Mouse (Mus musculus) limb, embryonic 11.5 days (tissue): Measurements from ENCODE around the gene Aatk. TPM values are rescaled to one million over a fixed set of nuclear protein-coding genes. Genes with fewer than 3 reads are reported as not detected.

Experiments used
- ATAC-seq: fragments of 200-750 bp; cut with Nextera tagmentation; 2 replicates; pipeline ENCODE4 v1.8.0; 2017; ENCODE audit warnings: low read depth; ENCODE audit not compliant: insufficient number of reproducible peaks, low FRiP score, low TSS enrichment
- DNase-seq: peaks from one replicate; pipeline ENCODE4 v3.0.0-alpha.2; 2015; ENCODE audit warnings: low spot score
- H3K27ac ChIP-seq: fragments of 300-500 bp; sonication (generic); replicated peaks from 2 replicates; pipeline ENCODE4 v1.5.1; 2014; ENCODE audit warnings: low read depth, mild to moderate bottlenecking, low read length
- H3K27me3 ChIP-seq: fragments of 300-500 bp; sonication (generic); 2 replicates; pipeline ENCODE4 v1.6.1; 2014; ENCODE audit warnings: mild to moderate bottlenecking, low read length, mixed read lengths; ENCODE audit not compliant: control insufficient read depth, insufficient read depth
- H3K36me3 ChIP-seq: fragments of 300-500 bp; sonication (generic); 2 replicates; pipeline ENCODE4 v1.6.1; 2014; ENCODE audit warnings: mild to moderate bottlenecking, low read length, moderate library complexity, mixed read lengths; ENCODE audit not compliant: control insufficient read depth, insufficient read depth
- H3K4me1 ChIP-seq: fragments of 300-500 bp; sonication (generic); 2 replicates; pipeline ENCODE4 v1.6.1; 2014; ENCODE audit warnings: low read length, mixed read lengths; ENCODE audit not compliant: control insufficient read depth, insufficient read depth
- H3K4me2 ChIP-seq: fragments of 300-500 bp; sonication (generic); 2 replicates; pipeline ENCODE4 v1.6.1; 2014; ENCODE audit warnings: low read depth, mild to moderate bottlenecking, moderate library complexity; ENCODE audit not compliant: severe bottlenecking
- H3K4me3 ChIP-seq: fragments of 300-500 bp; sonication (generic); 2 replicates; pipeline ENCODE4 v1.5.1; 2014; ENCODE audit warnings: low read depth, low read length
- H3K9ac ChIP-seq: fragments of 300-500 bp; sonication (generic); 2 replicates; pipeline ENCODE4 v1.6.1; 2014; ENCODE audit warnings: mild to moderate bottlenecking, low read length
- H3K9me3 ChIP-seq: fragments of 300-500 bp; sonication (generic); 2 replicates; pipeline ENCODE4 v1.6.1; 2016; ENCODE audit warnings: low read length; ENCODE audit not compliant: control insufficient read depth
- WGBS: fragments of 180-500 bp; shearing (Covaris S2); extraction: QIAGEN DNeasy Blood & Tissue Kit; methylation state at CpG from one replicate; pipeline ENCODE4 v1.1.7; 2014; 5-methylcytosine and 5-hydroxymethylcytosine counted together
- polyA plus RNA-seq: library from polyadenylated mRNA; unstranded; fragments of >200 nt; fragmentation: Nextera tagmentation; extraction: Ambion mirVana; gene quantifications from 2 replicates; pipeline ENCODE4 v1.2.1, GENCODE M21; 2014

Aatk gene
- polyA plus RNA-seq, 1 experiment from 2014 or later, result 1.8 TPM

DNA sequence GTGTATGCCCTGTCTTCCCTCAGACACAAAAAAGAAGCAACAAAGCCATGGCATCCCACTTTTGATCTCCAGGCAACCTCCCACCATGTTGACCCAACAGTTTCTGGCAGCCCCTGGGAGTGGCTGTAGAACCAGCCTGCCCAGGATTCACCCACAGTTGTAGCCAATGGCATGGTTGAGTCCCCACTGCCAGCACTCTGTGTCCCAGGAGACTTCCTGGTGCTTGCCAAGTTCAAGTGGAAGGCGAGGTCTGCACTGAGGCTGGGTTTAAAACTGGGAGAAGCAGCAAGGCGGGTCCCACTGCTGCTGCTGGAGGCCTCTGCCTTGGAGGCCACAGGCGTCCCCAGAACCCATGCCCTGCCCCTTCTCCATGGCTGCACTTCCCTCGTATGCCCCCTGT, 73.2 kb downstream of the Aatk start:
- 84% methylated on average over 4 of the region's 4 CpGs for WGBS
- H3K9me3 ChIP-seq, result no peaks in the 10 kb centered on the region
- H3K27ac ChIP-seq, result no peak overlapping the region
- H3K4me1 ChIP-seq, result no peaks in the 10 kb centered on the region
- H3K27me3 ChIP-seq, result no peaks in the 10 kb centered on the region
- no peak overlapping the region for H3K4me2 ChIP-seq
- ATAC-seq (no peak), DNase-seq (no peak)
- H3K9ac ChIP-seq, result no peak overlapping the region
- H3K4me3 ChIP-seq, result no peak overlapping the region
- no peaks in the 10 kb centered on the region for H3K36me3 ChIP-seq

GRCm38 (mm10) chr11:119970021-119970851, 76.7 kb downstream of the Aatk start:
- H3K27ac ChIP-seq, result no peak overlapping the region
- H3K27me3 ChIP-seq, result no peaks in the 10 kb centered on the region
- WGBS, result 78% methylated on average over 12 of the region's 12 CpGs
- no peak overlapping the region for H3K4me3 ChIP-seq
- ATAC-seq (no peak), DNase-seq (no peak)
- no peak overlapping the region for H3K4me2 ChIP-seq
- H3K9ac ChIP-seq, result no peak overlapping the region
- no peaks in the 10 kb centered on the region for H3K36me3 ChIP-seq
- H3K4me1 ChIP-seq, result peaks cover 5% of the 10 kb centered on the region; the same call in 1 of the 2 replicates
- H3K9me3 ChIP-seq, result no peaks in the 10 kb centered on the region

DNA sequence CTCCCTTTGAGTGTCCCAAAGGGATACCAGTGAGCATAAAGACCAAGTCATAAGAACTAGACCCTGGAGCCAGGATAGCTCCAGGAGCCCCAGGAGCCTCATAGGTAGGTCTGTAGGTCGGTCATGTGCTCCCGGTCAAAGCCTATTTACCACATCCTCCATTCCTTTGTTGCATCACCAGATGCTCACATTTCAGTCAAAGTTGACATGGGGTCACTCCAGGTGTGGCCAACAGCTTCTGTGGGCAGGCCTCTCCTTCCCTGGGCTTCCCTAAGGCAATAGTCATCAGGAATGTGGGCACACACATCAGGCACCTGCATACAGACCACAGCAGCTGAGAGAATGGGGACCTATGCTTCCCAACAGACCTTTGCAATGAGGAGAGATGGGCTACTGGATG, 79.1 kb downstream of the Aatk start:
- DNase-seq (no peak), ATAC-seq (no peak)
- Histone ChIP-seq H3K9me3 (no peaks in the 10 kb centered on the region), H3K36me3 (no peaks in the 10 kb centered on the region), H3K27me3 (no peaks in the 10 kb centered on the region), H3K4me1 (peaks cover 5% of the 10 kb centered on the region; the same call in 1 of the 2 replicates), H3K4me2 (no peak overlapping the region), H3K27ac (no peak overlapping the region), H3K9ac (no peak overlapping the region), H3K4me3 (no peak overlapping the region)
- 85% methylated on average over 2 of the region's 2 CpGs for WGBS

GRCm38 (mm10) chr11:119967401-119967800, 79.6 kb downstream of the Aatk start:
- H3K9me3 ChIP-seq, result no peaks in the 10 kb centered on the region
- no peak overlapping the region for H3K27ac ChIP-seq
- no peaks in the 10 kb centered on the region for H3K27me3 ChIP-seq
- ATAC-seq (no peak), DNase-seq (no peak)
- H3K36me3 ChIP-seq, result no peaks in the 10 kb centered on the region
- 80% methylated on average over 8 of the region's 8 CpGs for WGBS
- no peak overlapping the region for H3K4me3 ChIP-seq
- H3K9ac ChIP-seq, result no peak overlapping the region
- H3K4me1 ChIP-seq, result peaks cover 5% of the 10 kb centered on the region; the same call in 1 of the 2 replicates
- no peak overlapping the region for H3K4me2 ChIP-seq

GRCm38 (mm10) chr11:119966294-119966693, 80.7 kb downstream of the Aatk start:
- peak; percentile 29 for DNase-seq
- Histone ChIP-seq H3K4me3 (no peak overlapping the region), H3K4me1 (peaks cover 5% of the 10 kb centered on the region; the same call in 1 of the 2 replicates), H3K36me3 (no peaks in the 10 kb centered on the region), H3K27ac (no peak overlapping the region), H3K9me3 (no peaks in the 10 kb centered on the region), H3K9ac (no peak overlapping the region), H3K27me3 (no peaks in the 10 kb centered on the region), H3K4me2 (no peak overlapping the region)
- WGBS, result 84% methylated on average over 6 of the region's 6 CpGs
- ATAC-seq, result no peak

DNA sequence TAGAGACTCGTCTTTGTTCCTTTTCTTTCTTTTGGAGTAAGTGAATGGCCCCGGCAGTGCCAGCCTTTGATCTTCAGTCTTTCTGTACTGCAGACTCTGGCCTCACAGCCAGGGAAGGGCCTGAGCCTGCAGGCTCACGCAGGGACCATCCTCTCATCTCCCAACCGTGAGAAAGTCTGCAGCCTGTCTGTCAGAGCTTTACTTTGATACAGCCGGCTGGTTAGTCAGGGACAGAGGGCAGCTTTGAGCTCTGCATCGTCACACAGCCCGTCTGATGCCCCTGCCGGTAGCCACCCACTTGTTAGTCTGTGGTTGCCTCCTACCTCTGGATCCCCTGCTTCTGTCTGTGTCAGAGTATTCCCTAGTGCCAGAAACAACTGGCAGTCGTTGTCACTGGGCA, 81.9 kb downstream of the Aatk start:
- 16% methylated on average over 9 of the region's 9 CpGs for WGBS
- Histone ChIP-seq H3K9me3 (no peaks in the 10 kb centered on the region), H3K27me3 (no peaks in the 10 kb centered on the region), H3K4me2 (no peak overlapping the region), H3K9ac (no peak overlapping the region), H3K4me3 (no peak overlapping the region), H3K27ac (no peak overlapping the region), H3K4me1 (peaks cover 5% of the 10 kb centered on the region; the same call in 1 of the 2 replicates), H3K36me3 (no peaks in the 10 kb centered on the region; the same call in 1 of the 2 replicates)
- no peak for ATAC-seq
- no peak for DNase-seq

GRCm38 (mm10) chr11:119961511-119961910, 85.5 kb downstream of the Aatk start:
- DNase-seq (no peak), ATAC-seq (no peak)
- H3K27ac ChIP-seq, result no peak overlapping the region
- H3K4me1 ChIP-seq, result no peaks in the 10 kb centered on the region
- no peaks in the 10 kb centered on the region for H3K9me3 ChIP-seq
- H3K9ac ChIP-seq, result no peak overlapping the region
- H3K4me3 ChIP-seq, result no peak overlapping the region
- H3K4me2 ChIP-seq, result no peak overlapping the region
- no peaks in the 10 kb centered on the region for H3K27me3 ChIP-seq
- WGBS, result 76% methylated on average over 3 of the region's 3 CpGs
- H3K36me3 ChIP-seq, result no peaks in the 10 kb centered on the region; the same call in 1 of the 2 replicates

GRCm38 (mm10) chr11:119960671-119961070, 86.3 kb downstream of the Aatk start:
- no peaks in the 10 kb centered on the region; the same call in 1 of the 2 replicates for H3K36me3 ChIP-seq
- no peak overlapping the region for H3K4me2 ChIP-seq
- H3K4me1 ChIP-seq, result no peaks in the 10 kb centered on the region
- DNase-seq, result no peak
- H3K27me3 ChIP-seq, result no peaks in the 10 kb centered on the region
- no peak overlapping the region for H3K27ac ChIP-seq
- H3K9me3 ChIP-seq, result no peaks in the 10 kb centered on the region
- no peak overlapping the region for H3K9ac ChIP-seq
- ATAC-seq, result no peak
- no peak overlapping the region for H3K4me3 ChIP-seq
- WGBS, result 87% methylated on average over 6 of the region's 6 CpGs
